Mouse (Mus musculus): ENCODE data around the gene Fam8a1.

Gene Fam8a1

DNA sequence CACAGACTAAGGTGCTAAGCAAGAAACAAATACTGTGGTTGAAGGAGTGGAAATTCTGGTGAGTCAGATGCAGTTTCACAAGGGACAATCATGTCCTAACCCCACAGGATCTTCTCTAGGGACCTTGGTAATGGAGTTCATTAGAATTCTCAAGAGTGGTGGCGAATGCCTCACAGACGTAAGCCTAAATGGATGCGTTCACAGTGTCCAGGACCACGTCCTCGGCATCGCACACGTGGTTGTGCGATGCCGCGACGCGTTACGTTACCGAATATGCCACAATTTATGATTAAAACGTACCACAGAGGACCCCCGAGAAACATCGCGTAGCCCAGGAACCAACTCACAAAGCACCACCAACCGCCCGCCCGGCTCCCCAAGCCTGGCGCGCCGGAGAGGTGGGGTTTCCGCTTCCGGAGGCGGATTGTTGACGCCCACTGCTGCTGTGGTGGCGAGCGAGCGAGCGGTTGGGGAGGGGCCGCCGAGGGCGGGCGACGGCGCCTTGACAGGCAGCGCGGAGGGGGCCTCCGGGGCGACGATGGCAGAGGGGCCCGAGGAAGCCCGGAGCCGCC lies at the start of gene Fam8a1:
TSS of gene Fam8a1 (plus strand) at position 475 of the 572 bp plus-strand sequence.
- DNase-seq (ENCODE audit: low spot score in 2 of 2): peak; percentile 84 to 85

DNA sequence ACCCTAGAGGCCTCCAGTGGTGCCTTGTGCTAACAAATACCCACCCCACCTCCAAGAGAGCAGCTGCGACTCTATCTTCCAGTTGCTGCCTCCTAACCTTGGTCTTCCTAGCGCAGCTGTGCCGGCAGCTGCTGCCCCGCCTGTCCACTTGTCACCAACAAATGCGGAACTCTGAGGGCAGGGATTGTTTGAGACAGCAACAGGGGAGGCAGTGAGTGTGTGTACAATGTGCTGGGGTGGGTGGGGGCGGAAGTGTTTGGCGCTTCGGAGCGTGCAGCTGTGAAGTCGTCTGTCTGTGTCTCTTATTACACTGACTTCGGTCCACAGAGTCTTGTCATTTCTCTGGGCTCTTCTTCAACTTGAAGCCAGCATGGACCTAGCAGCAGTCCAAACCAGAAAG lies 49.7 kb upstream of the Fam8a1 start:
- DNase-seq (ENCODE audit: low spot score in 2 of 2): no peak

- DNase-seq (ENCODE audit: low spot score in 2 of 2): no peak
Measured at GRCm38 (mm10) chr13:46620964-46621757, 48.2 kb upstream of the Fam8a1 start.

DNA sequence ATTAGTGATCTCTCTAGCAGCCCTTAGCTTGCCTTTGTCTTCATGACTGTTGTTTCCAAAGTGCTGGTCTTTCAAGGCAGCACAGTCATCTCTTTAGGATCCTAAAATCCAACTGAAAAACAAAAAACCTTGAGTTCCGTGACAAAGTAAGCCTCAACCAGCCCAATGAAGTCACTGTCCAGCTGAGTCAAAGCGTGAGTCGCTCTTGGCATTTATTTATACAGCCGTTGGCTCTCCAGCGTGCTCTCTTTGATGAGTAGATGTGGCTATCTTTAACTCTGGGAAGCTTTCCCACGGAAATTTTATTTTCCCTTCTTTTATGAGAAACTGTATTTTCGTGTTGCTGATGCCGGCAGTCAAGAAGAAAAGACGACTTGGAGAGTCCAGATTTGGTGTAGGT lies 42.7 kb upstream of the Fam8a1 start:
- DNase-seq (ENCODE audit: low spot score in 2 of 2): no peak

DNA sequence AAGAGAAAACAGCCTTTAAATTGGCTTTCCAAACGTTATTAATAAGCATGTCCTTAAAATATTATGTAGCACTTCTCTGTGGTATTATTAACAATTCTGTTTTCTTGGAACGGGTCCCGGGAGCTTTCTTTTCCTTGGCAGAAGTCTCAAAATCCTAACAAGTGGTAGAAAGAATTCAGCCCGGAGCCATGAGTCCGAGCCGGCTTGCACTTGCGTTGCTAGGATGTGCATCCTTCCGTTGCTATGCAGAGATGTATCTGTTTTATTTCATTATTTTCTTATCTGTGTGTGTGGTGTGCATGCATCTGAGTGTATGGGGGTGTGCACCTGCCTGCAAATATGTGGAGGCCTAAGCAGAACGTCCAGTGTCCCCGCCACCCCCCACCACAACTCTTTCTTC lies 41.5 kb upstream of the Fam8a1 start:
- DNase-seq (ENCODE audit: low spot score in 2 of 2): peak in 1 of 2 experiments; percentile 20

DNA sequence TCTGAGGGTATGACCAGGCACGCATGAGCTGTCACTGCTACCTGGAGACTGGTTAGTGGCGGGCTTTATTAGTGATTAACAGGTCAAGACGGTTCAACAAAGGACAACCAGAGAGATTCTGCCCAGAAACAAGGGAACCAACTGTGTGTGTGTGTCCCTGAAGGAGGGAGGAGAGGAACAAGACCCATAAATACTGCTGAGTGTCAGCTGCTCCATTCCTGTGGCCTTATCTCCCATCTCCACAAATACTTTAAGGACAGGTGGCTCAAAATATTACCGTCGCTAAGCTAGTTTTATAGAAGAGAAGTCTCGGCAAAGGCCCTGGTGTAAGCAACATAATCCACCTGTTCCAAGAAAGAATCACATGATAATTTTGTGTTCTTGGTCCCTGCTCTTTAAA lies 39.9 kb upstream of the Fam8a1 start:
- no peak for DNase-seq (ENCODE audit: low spot score in 2 of 2)

DNA sequence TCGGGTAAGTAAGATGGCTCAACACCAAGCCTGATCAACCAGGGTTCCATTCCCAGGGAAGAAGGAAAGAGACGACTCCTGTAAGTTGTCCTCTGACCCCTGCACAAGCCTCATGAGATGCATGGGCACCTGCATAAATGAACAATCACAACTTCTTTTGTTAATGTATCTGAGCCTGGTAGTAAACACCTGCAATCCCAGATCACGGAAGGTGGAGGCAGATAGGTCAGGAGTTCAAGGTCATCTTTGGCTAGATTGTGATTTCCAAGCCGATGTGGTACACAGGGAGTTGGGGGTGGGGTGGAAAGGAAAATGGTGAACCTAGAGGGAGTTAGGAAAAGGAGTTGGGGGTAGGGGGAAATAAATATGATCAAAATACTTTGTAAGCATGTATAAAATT lies 36.5 kb upstream of the Fam8a1 start:
- no peak for DNase-seq (ENCODE audit: low spot score in 2 of 2)

GRCm38 (mm10) chr13:46633320-46634132 lies 35.8 kb upstream of the Fam8a1 start:
- DNase-seq (ENCODE audit: low spot score in 2 of 2): peak; percentile 53 to 63

GRCm38 (mm10) chr13:46634133-46634488 lies 35.2 kb upstream of the Fam8a1 start:
- peak in 1 of 2 experiments; percentile 36 for DNase-seq (ENCODE audit: low spot score in 2 of 2)

GRCm38 (mm10) chr13:46640608-46641468 lies 28.5 kb upstream of the Fam8a1 start:
- no peak for DNase-seq (ENCODE audit: low spot score in 2 of 2)

DNA sequence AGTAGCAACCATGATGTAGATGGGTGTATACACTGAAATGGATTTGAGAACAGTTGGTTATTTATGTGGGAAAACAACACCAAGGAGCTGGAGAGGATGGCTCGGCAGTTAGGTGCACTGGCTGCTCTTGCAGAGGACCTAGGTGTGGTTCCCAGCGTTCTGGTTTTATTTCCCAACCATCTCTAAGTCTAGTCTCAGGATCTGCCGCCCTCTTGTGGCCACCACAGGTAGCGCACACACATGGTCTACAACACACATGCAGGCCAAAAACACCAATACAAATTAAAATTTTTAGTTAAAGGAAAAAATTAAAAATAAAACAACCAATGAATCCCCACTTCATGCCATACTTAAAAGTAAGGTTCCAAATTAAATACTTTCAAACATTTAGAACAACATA lies 27.0 kb upstream of the Fam8a1 start:
- no peak for DNase-seq (ENCODE audit: low spot score in 2 of 2)

- no peak for DNase-seq (ENCODE audit: low spot score in 2 of 2)
Measured at GRCm38 (mm10) chr13:46644175-46644574, 25.1 kb upstream of the Fam8a1 start.

DNA sequence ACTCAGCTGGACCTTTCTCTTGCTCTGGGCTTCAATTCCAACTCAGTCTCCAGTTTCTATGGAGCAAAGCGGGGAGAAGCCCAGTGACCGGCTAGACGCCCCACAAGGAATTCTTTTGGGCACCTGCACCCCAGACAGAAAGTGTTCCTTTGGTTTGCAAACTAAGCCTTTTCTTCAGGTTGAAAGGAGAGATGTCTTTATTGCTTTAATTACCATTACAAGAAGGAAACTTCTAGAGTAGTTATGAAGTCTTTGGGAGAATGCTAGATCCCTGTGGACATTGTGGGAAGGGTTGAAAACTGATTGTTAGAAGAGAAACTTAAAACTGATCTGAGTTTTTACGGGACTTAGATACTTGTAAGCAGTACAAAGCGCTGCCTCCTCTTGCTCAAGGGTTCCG lies 23.8 kb upstream of the Fam8a1 start:
- DNase-seq (ENCODE audit: low spot score in 2 of 2): no peak

GRCm38 (mm10) chr13:46651853-46652252 lies 17.5 kb upstream of the Fam8a1 start:
- DNase-seq (ENCODE audit: low spot score in 2 of 2): no peak

GRCm38 (mm10) chr13:46652671-46653070 lies 16.7 kb upstream of the Fam8a1 start:
- DNase-seq (ENCODE audit: low spot score in 2 of 2): no peak

GRCm38 (mm10) chr13:46653671-46654070 lies 15.7 kb upstream of the Fam8a1 start:
- DNase-seq (ENCODE audit: low spot score in 2 of 2): no peak

DNA sequence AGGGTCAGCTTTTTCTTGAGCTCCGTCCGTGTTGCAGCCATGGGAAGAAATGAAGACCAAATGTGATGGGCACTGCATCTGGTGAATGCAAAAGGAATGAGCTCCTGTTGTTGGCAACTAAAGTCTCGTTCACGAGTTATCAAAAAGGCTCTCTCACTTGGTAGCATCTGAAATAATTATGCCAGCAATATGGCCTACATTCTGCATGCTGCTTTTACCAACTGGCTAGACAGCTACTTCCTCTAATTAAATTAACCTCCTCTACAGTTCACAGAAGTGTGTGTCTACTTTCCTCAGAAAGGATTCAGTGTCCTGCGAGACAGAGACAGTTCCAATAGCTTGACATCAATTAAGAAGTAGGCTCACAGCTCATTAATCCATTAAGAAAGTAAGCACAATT lies 14.8 kb upstream of the Fam8a1 start:
- DNase-seq (ENCODE audit: low spot score in 2 of 2): no peak

- no peak for DNase-seq (ENCODE audit: low spot score in 2 of 2)
Measured at GRCm38 (mm10) chr13:46659211-46659610, 10.1 kb upstream of the Fam8a1 start.

GRCm38 (mm10) chr13:46663461-46663964 lies 5.8 kb upstream of the Fam8a1 start:
- DNase-seq (ENCODE audit: low spot score in 2 of 2): no peak

- DNase-seq (ENCODE audit: low spot score in 2 of 2): no peak
Measured at GRCm38 (mm10) chr13:46669620-46670271, 424 bp downstream of the Fam8a1 start.

GRCm38 (mm10) chr13:46670514-46670913 lies 1.2 kb downstream of the Fam8a1 start:
- DNase-seq (ENCODE audit: low spot score in 2 of 2): no peak
